Mouse (Mus musculus): Measurements from ENCODE around the gene Olfr1402.

The Olfr1402 gene

GRCm38 (mm10) chr3:97421920-97422319 is at the start of gene Olfr1402:
Gene Olfr1402 (minus strand): TSS chr3:97422020.
- DNase-seq: no peak

GRCm38 (mm10) chr3:97455286-97455685 is 33.5 kb upstream of the Olfr1402 start:
- DNase-seq: no peak

GRCm38 (mm10) chr3:97438619-97439018 is 16.8 kb upstream of the Olfr1402 start:
- DNase-seq: no peak

GRCm38 (mm10) chr3:97394289-97394688 is 27.5 kb downstream of the Olfr1402 start:
- peak; percentile 23 to 49 for DNase-seq

GRCm38 (mm10) chr3:97393079-97393478 is 28.7 kb downstream of the Olfr1402 start:
- peak; percentile 21 to 47 for DNase-seq

- no peak for DNase-seq
Observed at GRCm38 (mm10) chr3:97370382-97370781, 51.4 kb downstream of the Olfr1402 start.

- peak; percentile 25 to 51 for DNase-seq
Observed at GRCm38 (mm10) chr3:97363418-97364098, 58.3 kb downstream of the Olfr1402 start.

- DNase-seq: no peak
Observed at GRCm38 (mm10) chr3:97358448-97358847, 63.4 kb downstream of the Olfr1402 start.
